Mouse (Mus musculus) ES-Bruce4 (cell line): ENCODE data around the gene Grwd1. TPM values are rescaled to one million over a fixed set of nuclear protein-coding genes. Genes with fewer than 3 reads are reported as not detected.
A peak's percentile ranks its signal among the peaks of the same experiment; 100 is the strongest.

Experiments
- H3K27ac ChIP-seq: 2 replicates; pipeline ENCODE4 v1.5.1; 2012; ENCODE audit warnings: low read length, inconsistent platforms; ENCODE audit not compliant: insufficient read depth
- H3K27me3 ChIP-seq: 2 replicates; pipeline ENCODE4 v1.6.1; 2012; ENCODE audit warnings: mild to moderate bottlenecking, low read length, inconsistent platforms; ENCODE audit not compliant: control insufficient read depth, poor library complexity, insufficient read depth, severe bottlenecking
- H3K36me3 ChIP-seq: 2 replicates; pipeline ENCODE4 v1.6.1; 2012; ENCODE audit warnings: inconsistent platforms, mild to moderate bottlenecking, low read length, moderate library complexity; ENCODE audit not compliant: control insufficient read depth, poor library complexity, insufficient read depth, severe bottlenecking
- H3K4me1 ChIP-seq: one replicate; pipeline ENCODE4 v1.8.1; 2011; ENCODE audit warnings: low read length; ENCODE audit not compliant: control insufficient read depth, insufficient read depth
- H3K4me3 ChIP-seq: 2 replicates; pipeline ENCODE4 v1.5.1; 2011; ENCODE audit warnings: low read depth, mild to moderate bottlenecking, low read length
- H3K9ac ChIP-seq: 2 replicates; pipeline ENCODE4 v1.6.1; 2012; ENCODE audit warnings: low read depth, mild to moderate bottlenecking, inconsistent platforms; ENCODE audit not compliant: poor library complexity, severe bottlenecking
- H3K9me3 ChIP-seq: replicated peaks from 2 replicates; pipeline ENCODE4 v1.6.1; 2012; ENCODE audit warnings: mild to moderate bottlenecking, low read length, inconsistent platforms; ENCODE audit not compliant: control insufficient read depth, poor library complexity, insufficient read depth, severe bottlenecking
- CTCF ChIP-seq: IDR thresholded peaks from one replicate; pipeline ENCODE4 v1.8.1; 2011; ENCODE audit warnings: low read depth, low read length
- EP300 ChIP-seq: IDR thresholded peaks from 2 replicates; pipeline ENCODE4 v1.6.1; 2011; ENCODE audit warnings: low read depth, low read length; ENCODE audit not compliant: insufficient read depth
- POLR2A ChIP-seq: IDR thresholded peaks from one replicate; pipeline ENCODE4 v1.8.1; 2011; ENCODE audit warnings: low read length; ENCODE audit not compliant: insufficient read depth
- polyA plus RNA-seq: library from polyadenylated mRNA; stranded (reverse); fragments of >200 nt; gene quantifications from 2 replicates; pipeline ENCODE4 v1.2.4, GENCODE M21; 2011; ENCODE audit warnings: low read depth; ENCODE audit not compliant: missing spikeins, insufficient read depth, insufficient read length

The Grwd1 gene
- polyA plus RNA-seq, 1 experiment = 32.3 TPM

DNA sequence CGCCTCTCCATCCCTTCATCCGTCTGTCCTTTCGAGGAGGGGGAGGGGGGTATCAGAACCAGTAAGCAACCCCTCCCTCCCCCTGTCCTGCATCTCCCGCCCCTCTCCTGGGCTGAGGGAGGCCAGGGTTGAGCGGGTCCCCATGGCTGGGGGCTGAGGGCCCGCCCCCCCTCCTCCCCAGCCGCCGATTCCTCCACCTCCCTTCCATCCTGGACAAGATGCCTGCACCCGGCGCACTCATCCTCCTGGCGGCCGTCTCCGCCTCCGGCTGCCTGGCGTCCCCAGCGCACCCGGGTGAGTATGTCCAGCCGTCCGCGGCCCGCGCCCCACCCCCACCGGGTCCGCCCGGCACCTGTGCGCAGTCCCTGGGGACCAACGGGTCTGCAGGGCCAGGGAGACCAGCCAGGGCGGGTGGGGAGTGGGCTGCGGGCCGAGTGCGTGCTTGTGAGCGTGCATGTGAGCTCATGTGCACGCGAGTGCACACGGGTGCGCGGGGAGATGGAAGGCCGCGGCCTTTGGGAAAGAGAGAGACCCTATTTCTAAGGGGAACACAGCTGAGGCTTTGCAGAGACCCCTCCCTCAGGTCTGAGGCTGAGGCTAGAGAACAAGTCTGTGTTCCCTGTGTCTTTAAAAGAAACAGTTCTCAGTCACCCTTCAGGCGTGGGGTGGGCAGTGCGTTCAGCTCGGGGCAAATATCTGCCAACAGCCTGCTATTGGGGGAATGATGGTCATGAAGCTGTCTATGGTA lies 45.2 kb downstream of the Grwd1 start:
- H3K4me3 ChIP-seq = peak overlapping the region; percentile 69
- no peak for TF ChIP-seq POLR2A
- no peak for TF ChIP-seq EP300
- H3K9ac ChIP-seq = peak overlapping the region; percentile 66
- no peaks in the 10 kb centered on the region for H3K36me3 ChIP-seq
- peaks cover 3% of the 10 kb centered on the region for H3K4me1 ChIP-seq
- H3K9me3 ChIP-seq = no peaks in the 10 kb centered on the region
- no peaks in the 10 kb centered on the region for H3K27me3 ChIP-seq
- no peak overlapping the region for H3K27ac ChIP-seq

DNA sequence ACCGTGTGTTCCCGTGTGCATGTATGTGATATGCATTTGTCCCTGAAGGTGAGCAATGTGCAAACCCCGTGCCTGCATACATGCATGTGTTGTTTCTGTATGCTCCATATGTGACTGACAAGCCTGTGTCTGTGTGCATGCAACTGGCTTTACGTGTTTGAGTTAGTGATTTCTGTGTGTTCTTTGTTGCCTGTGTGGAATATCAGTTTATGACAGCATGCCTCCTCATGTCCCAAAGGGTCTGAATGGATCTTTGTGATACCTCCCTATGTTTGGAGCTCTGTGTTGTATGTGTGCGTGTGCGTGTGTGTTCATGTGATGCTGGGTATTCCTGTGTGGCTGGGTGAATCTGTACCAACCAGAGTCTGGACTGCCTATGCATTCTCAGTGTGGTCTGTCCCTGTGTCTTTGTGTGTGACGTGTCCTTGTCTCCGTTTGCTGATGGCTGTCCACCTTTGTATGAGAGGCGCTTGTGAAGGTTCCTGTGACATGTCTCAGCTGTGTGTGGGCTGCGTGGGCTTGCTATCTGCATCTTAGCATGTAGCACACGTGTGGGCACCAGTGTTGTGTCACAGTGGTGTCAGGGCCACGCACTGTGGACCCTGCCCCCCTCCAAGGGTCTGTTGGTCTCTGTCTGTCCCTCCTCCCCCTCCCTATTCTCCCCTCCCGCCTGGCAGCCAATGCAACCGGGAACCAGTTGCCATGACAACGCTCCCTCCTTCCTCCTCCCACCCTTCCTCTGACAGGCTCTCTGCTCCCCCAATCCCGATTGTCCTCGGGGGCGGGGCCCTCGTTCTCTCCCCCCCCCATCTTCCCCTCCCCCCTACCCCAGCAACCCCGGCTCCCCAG lies 46.0 kb downstream of the Grwd1 start, which contains the start of gene Sult2b1:
TSS of gene Sult2b1 (minus strand) at position 146 of the 849 bp plus-strand sequence.
- H3K9me3 ChIP-seq = no peaks in the 10 kb centered on the region
- H3K9ac ChIP-seq = peak within 1 kb of the TSS; percentile 66
- H3K27ac ChIP-seq = no peak within 1 kb of the TSS
- peaks cover 3% of the 10 kb centered on the region for H3K4me1 ChIP-seq
- H3K4me3 ChIP-seq = peak within 1 kb of the TSS; percentile 69
- H3K36me3 ChIP-seq = no peaks in the 10 kb centered on the region
- H3K27me3 ChIP-seq = no peaks in the 10 kb centered on the region
- TF ChIP-seq CTCF (no peak), EP300 (no peak), POLR2A (no peak)

DNA sequence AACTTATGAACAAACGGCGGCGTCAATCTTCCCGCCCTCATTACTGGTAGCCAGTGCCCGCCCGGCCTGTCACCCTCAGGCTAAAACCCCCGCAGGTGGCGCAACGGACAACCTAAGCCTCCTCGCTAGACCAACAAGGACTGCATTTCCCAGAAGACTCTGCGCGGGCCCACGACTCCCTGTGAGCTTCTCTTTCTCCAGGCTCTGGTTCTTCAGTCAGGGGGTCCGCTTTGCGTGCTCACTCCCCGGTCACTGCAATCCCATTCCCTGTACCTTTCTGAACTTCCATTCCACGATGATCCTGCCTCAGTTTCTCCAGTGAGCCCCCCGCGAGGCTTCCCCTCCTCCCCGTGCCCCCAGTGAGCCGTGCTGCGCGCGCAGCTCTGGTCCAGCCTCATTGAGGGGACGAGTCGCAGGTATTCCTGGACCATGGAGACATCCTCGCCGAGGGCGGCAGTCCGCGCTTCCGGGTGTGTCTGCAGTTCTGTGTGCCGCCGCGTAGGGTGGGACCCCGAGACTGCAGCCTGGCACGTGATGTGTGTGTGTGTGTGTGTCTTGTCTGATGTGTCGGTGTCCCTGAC lies 47.1 kb downstream of the Grwd1 start, which contains the start of gene Lmtk3:
TSS of gene Lmtk3 (plus strand) at position 228 of the 581 bp plus-strand sequence.
- H3K27me3 ChIP-seq = no peaks in the 10 kb centered on the region

DNA sequence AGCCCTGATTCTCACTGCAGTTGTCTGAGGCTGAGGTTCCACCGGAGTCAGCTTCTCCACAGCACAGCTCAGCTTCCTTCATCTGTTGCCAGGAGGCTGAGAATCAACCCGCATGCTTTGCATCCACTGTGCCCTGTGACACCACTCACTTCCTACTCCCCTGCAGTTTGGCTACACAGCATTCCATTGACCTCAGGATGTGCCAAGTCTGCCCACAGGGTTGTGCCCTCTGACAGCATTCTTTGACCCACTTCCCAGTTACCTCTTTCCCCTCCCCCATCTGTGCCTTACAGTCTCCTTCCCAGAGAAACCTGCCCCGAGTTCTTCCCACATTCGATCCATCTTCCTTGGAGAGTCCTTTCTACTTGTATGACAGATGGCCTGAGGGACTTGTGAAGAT lies 48.5 kb downstream of the Grwd1 start:
- Histone ChIP-seq H3K27ac (no peak overlapping the region), H3K4me1 (peaks cover 3% of the 10 kb centered on the region), H3K9me3 (no peaks in the 10 kb centered on the region), H3K9ac (no peak overlapping the region), H3K4me3 (no peak overlapping the region), H3K36me3 (no peaks in the 10 kb centered on the region), H3K27me3 (no peaks in the 10 kb centered on the region)
- no peak for TF ChIP-seq POLR2A

More for the DNA sequence above, 47.1 kb downstream of the Grwd1 start, which contains the start of gene Lmtk3:
- Histone ChIP-seq H3K9me3 (no peaks in the 10 kb centered on the region), H3K27ac (no peak within 1 kb of the TSS), H3K4me1 (peaks cover 3% of the 10 kb centered on the region), H3K9ac (peak within 1 kb of the TSS; percentile 49), H3K4me3 (peak within 1 kb of the TSS; percentile 63), H3K36me3 (no peaks in the 10 kb centered on the region)
- peak; percentile 10 for TF ChIP-seq CTCF
- TF ChIP-seq POLR2A = no peak
- TF ChIP-seq EP300 = no peak

DNA sequence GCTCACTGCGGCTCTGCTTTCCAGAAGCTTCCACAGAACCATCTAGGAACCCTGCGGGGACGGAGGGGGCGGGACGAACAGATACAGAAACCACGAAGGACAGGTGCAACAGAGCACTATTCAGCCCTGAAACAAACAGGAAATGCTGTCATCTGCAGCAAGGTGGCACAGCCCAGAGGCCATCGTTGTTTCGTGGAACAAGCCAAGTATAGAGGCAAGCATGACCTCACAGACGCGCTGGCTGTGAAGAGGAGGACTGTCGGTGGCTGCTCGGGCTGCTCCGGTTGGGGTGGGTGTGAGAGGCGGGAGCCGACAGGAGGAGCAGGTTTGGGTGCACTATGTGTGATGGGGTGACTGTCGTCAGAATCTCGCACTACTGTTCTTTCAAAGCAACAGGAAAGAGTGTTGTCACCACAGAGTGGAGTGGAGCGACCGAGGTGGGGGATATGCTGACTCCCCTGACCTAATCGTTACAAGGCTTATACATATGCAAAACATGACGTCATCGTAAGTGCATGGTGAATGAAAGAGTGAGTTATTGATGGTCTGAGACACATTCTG lies 51.6 kb downstream of the Grwd1 start:
- 0 out of 2 replicates have a peak overlapping the region, but pooled peaks have one; percentile 12 for H3K4me3 ChIP-seq

More for the DNA sequence above, 51.6 kb downstream of the Grwd1 start:
- Histone ChIP-seq H3K36me3 (no peaks in the 10 kb centered on the region), H3K27ac (no peak overlapping the region), H3K9ac (no peak overlapping the region), H3K27me3 (no peaks in the 10 kb centered on the region), H3K4me1 (no peaks in the 10 kb centered on the region), H3K9me3 (no peaks in the 10 kb centered on the region)
- no peak for TF ChIP-seq EP300
- TF ChIP-seq CTCF = no peak
- TF ChIP-seq POLR2A = no peak
